Mouse (Mus musculus) midbrain, postnatal 0 days (tissue): ENCODE results near the gene Kcnk4. TPM values are rescaled to one million over a fixed set of nuclear protein-coding genes. Genes with fewer than 3 reads are reported as not detected.

Experiments used
- ATAC-seq: fragments of 200-750 bp; cut with Nextera tagmentation; 2 replicates; pipeline ENCODE4 v1.8.0; 2017; ENCODE audit warnings: moderate number of reproducible peaks, mild to moderate bottlenecking, moderate TSS enrichment, moderate library complexity; ENCODE audit not compliant: low FRiP score
- DNase-seq: peaks from one replicate; pipeline ENCODE4 v3.0.0-alpha.2; 2015; ENCODE audit warnings: low spot score
- H3K27ac ChIP-seq: fragments of 300-500 bp; sonication (generic); 2 replicates; pipeline ENCODE4 v1.5.1; 2014; ENCODE audit warnings: low read depth, mild to moderate bottlenecking, low read length, mixed read lengths
- H3K27me3 ChIP-seq: fragments of 300-500 bp; sonication (generic); 2 replicates; pipeline ENCODE4 v1.6.1; 2014; ENCODE audit warnings: low read length, control low read depth, mixed read lengths; ENCODE audit not compliant: insufficient read depth
- H3K36me3 ChIP-seq: fragments of 300-500 bp; sonication (generic); 2 replicates; pipeline ENCODE4 v1.6.1; 2014; ENCODE audit warnings: low read length, control low read depth, mixed read lengths; ENCODE audit not compliant: insufficient read depth
- H3K4me1 ChIP-seq: fragments of 300-500 bp; sonication (generic); 2 replicates; pipeline ENCODE4 v1.6.1; 2014; ENCODE audit warnings: mild to moderate bottlenecking, control low read depth, antibody characterized with exemption, low read length, mixed read lengths; ENCODE audit not compliant: insufficient read depth
- H3K4me2 ChIP-seq: fragments of 300-500 bp; sonication (generic); 2 replicates; pipeline ENCODE4 v1.6.1; 2014; ENCODE audit warnings: low read depth, mild to moderate bottlenecking, low read length, mixed read lengths; ENCODE audit not compliant: poor library complexity, severe bottlenecking
- H3K4me3 ChIP-seq: fragments of 300-500 bp; sonication (generic); 2 replicates; pipeline ENCODE4 v1.5.1; 2014; ENCODE audit warnings: low read depth, mild to moderate bottlenecking, low read length, moderate library complexity
- H3K9ac ChIP-seq: fragments of 300-500 bp; sonication (generic); replicated peaks from 2 replicates; pipeline ENCODE4 v1.6.1; 2014; ENCODE audit warnings: mild to moderate bottlenecking, low read length, moderate library complexity, mixed read lengths; ENCODE audit not compliant: poor library complexity, severe bottlenecking
- H3K9me3 ChIP-seq: fragments of 300-500 bp; sonication (generic); 2 replicates; pipeline ENCODE4 v1.6.1; 2016; ENCODE audit warnings: low read length, control low read depth
- CTCF ChIP-seq: IDR thresholded peaks from 2 replicates; pipeline ENCODE4 v1.5.1; 2016; ENCODE audit warnings: antibody characterized with exemption, mild to moderate bottlenecking
- WGBS: fragments of 180-500 bp; shearing (Covaris S2); extraction: QIAGEN DNeasy Blood & Tissue Kit; methylation state at CpG from one replicate; pipeline ENCODE4 v1.1.7; 2014; 5-methylcytosine and 5-hydroxymethylcytosine counted together
- microRNA-seq: library from miRNA; unstranded; fragments of <30 nt; microRNA quantifications from one replicate; pipeline ENCODE4, GENCODE M21; 2016; ENCODE audit warnings: borderline number of aligned reads
- polyA plus RNA-seq: library from polyadenylated mRNA; unstranded; fragments of >200 nt; fragmentation: Nextera tagmentation; extraction: Ambion mirVana; gene quantifications from 2 replicates; pipeline ENCODE4 v1.2.1, GENCODE M21; 2015
- total RNA-seq: library from RNA; depleted of rRNA; stranded (reverse); fragments of >200 nt; gene quantifications from 2 replicates; pipeline ENCODE4 v1.2.3, GENCODE M21; 2014; rRNA removed

The Kcnk4 gene
- total and polyA plus RNA-seq, 2 experiments from 2014 or later: 13.6 to 18.0 TPM

- Histone ChIP-seq H3K27me3 (0 out of 2 replicates have a peak, but pooled peaks cover 3% of the 10 kb centered on the region), H3K9me3 (peaks cover 6% of the 10 kb centered on the region; the same call in 1 of the 2 replicates), H3K4me1 (no peaks in the 10 kb centered on the region), H3K4me2 (no peak overlapping the region), H3K27ac (no peak overlapping the region), H3K9ac (no peak overlapping the region), H3K36me3 (no peaks in the 10 kb centered on the region), H3K4me3 (no peak overlapping the region)
- no peak for DNase-seq
- ATAC-seq: no peak
- 94% methylated on average over 14 of the region's 14 CpGs for WGBS
- no peak for TF ChIP-seq CTCF
These were observed 40.4 kb downstream of the Kcnk4 start for GRCm38 (mm10) chr19:6893731-6894451.

GRCm38 (mm10) chr19:6892512-6892911 is 41.8 kb downstream of the Kcnk4 start:
- H3K27me3 ChIP-seq: no peaks in the 10 kb centered on the region
- ATAC-seq (no peak), DNase-seq (no peak)
- H3K9ac ChIP-seq: no peak overlapping the region
- no peak overlapping the region for H3K4me3 ChIP-seq
- no peaks in the 10 kb centered on the region for H3K4me1 ChIP-seq
- WGBS: 77% methylated on average over 4 of the region's 4 CpGs
- H3K27ac ChIP-seq: no peak overlapping the region
- H3K9me3 ChIP-seq: peaks cover 6% of the 10 kb centered on the region; the same call in 1 of the 2 replicates
- H3K36me3 ChIP-seq: no peaks in the 10 kb centered on the region
- TF ChIP-seq CTCF: no peak
- H3K4me2 ChIP-seq: no peak overlapping the region

- ATAC-seq: no peak
These were observed 56.4 kb downstream of the Kcnk4 start for GRCm38 (mm10) chr19:6877965-6878364.

GRCm38 (mm10) chr19:6876799-6877198 is 57.5 kb downstream of the Kcnk4 start:
- no peak overlapping the region for H3K27ac ChIP-seq
- no peak overlapping the region for H3K9ac ChIP-seq
- no peaks in the 10 kb centered on the region for H3K27me3 ChIP-seq
- ATAC-seq (no peak), DNase-seq (no peak)
- no peaks in the 10 kb centered on the region for H3K4me1 ChIP-seq
- H3K4me2 ChIP-seq: no peak overlapping the region
- H3K9me3 ChIP-seq: peaks cover 3% of the 10 kb centered on the region; the same call in 1 of the 2 replicates
- TF ChIP-seq CTCF: no peak
- no peaks in the 10 kb centered on the region for H3K36me3 ChIP-seq
- H3K4me3 ChIP-seq: no peak overlapping the region

More at GRCm38 (mm10) chr19:6877965-6878364, 56.4 kb downstream of the Kcnk4 start:
- no peak overlapping the region for H3K27ac ChIP-seq
- H3K4me3 ChIP-seq: no peak overlapping the region
- no peaks in the 10 kb centered on the region for H3K27me3 ChIP-seq
- TF ChIP-seq CTCF: no peak
- no peaks in the 10 kb centered on the region for H3K4me1 ChIP-seq
- H3K9ac ChIP-seq: no peak overlapping the region
- H3K36me3 ChIP-seq: no peaks in the 10 kb centered on the region
- H3K4me2 ChIP-seq: no peak overlapping the region
- WGBS: 90% methylated on average over 4 of the region's 4 CpGs
- no peak for DNase-seq
- H3K9me3 ChIP-seq: peaks cover 3% of the 10 kb centered on the region; the same call in 1 of the 2 replicates

GRCm38 (mm10) chr19:6875834-6876233 is 58.5 kb downstream of the Kcnk4 start:
- ATAC-seq: no peak
- DNase-seq: no peak
- WGBS: 90% methylated on average over 6 of the region's 6 CpGs
- no peak overlapping the region for H3K4me3 ChIP-seq
- no peak for TF ChIP-seq CTCF
- no peaks in the 10 kb centered on the region for H3K4me1 ChIP-seq
- no peak overlapping the region for H3K4me2 ChIP-seq
- peaks cover 3% of the 10 kb centered on the region; the same call in 1 of the 2 replicates for H3K9me3 ChIP-seq
- no peaks in the 10 kb centered on the region for H3K27me3 ChIP-seq
- no peak overlapping the region for H3K27ac ChIP-seq
- H3K9ac ChIP-seq: no peak overlapping the region
- H3K36me3 ChIP-seq: no peaks in the 10 kb centered on the region

GRCm38 (mm10) chr19:6874257-6874656 is 60.1 kb downstream of the Kcnk4 start:
- Histone ChIP-seq H3K9me3 (no peaks in the 10 kb centered on the region), H3K4me1 (no peaks in the 10 kb centered on the region), H3K9ac (no peak overlapping the region), H3K27ac (no peak overlapping the region), H3K27me3 (no peaks in the 10 kb centered on the region), H3K36me3 (no peaks in the 10 kb centered on the region), H3K4me3 (no peak overlapping the region), H3K4me2 (no peak overlapping the region)
- no peak for TF ChIP-seq CTCF
- ATAC-seq: no peak
- 95% methylated on average over 1 of the region's 1 CpGs for WGBS
- DNase-seq: no peak

Small RNA genes within 50 kb of the gene (microRNA-seq; reads per million reads assigned to microRNA genes)
- gene Mir6990: 1.7 reads per million

Other genes starting within 250 kb of the Kcnk4 start
- 20.6 and 31.1 TPM in 2 replicates for gene Rps6ka4, start 93.9 kb downstream of the Kcnk4 start, total RNA-seq
- 18.5 and 19.1 TPM in 2 replicates for gene Rps6ka4, start 93.9 kb downstream of the Kcnk4 start, polyA plus RNA-seq
- gene Ccdc88b, start 76.3 kb downstream of the Kcnk4 start, total RNA-seq: 1.0 and 1.9 TPM in 2 replicates
- gene Ccdc88b, start 76.3 kb downstream of the Kcnk4 start, polyA plus RNA-seq: 0.86 and 1.8 TPM in 2 replicates
- gene Trmt112, start 24.8 kb downstream of the Kcnk4 start, total RNA-seq: 80.6 and 85.4 TPM in 2 replicates
- gene Trmt112, start 24.8 kb downstream of the Kcnk4 start, polyA plus RNA-seq: 110 and 118 TPM in 2 replicates
- 211 and 223 TPM in 2 replicates for gene Prdx5, start 24.4 kb downstream of the Kcnk4 start, total RNA-seq
- 491 and 528 TPM in 2 replicates for gene Prdx5, start 24.4 kb downstream of the Kcnk4 start, polyA plus RNA-seq
- 31.6 and 40.7 TPM in 2 replicates for gene Esrra, start 12.7 kb downstream of the Kcnk4 start, total RNA-seq
- 7.2 and 7.3 TPM in 2 replicates for gene Esrra, start 12.7 kb downstream of the Kcnk4 start, polyA plus RNA-seq
- gene Catsperz, start 9.1 kb downstream of the Kcnk4 start, total RNA-seq: 0.52 and 1.1 TPM in 2 replicates
- gene Catsperz, start 9.1 kb downstream of the Kcnk4 start, polyA plus RNA-seq: 2.1 and 3.0 TPM in 2 replicates
- 50.3 and 55.9 TPM in 2 replicates for gene Bad, start 7.3 kb upstream of the Kcnk4 start, total RNA-seq
- 91.6 and 104 TPM in 2 replicates for gene Bad, start 7.3 kb upstream of the Kcnk4 start, polyA plus RNA-seq
- gene Gpr137, start 8.0 kb upstream of the Kcnk4 start, total RNA-seq: 88.5 and 101 TPM in 2 replicates
- gene Gpr137, start 8.0 kb upstream of the Kcnk4 start, polyA plus RNA-seq: 77.6 and 78.8 TPM in 2 replicates
- gene Ppp1r14b, start 40.5 kb upstream of the Kcnk4 start, total RNA-seq: 137 and 150 TPM in 2 replicates
- gene Ppp1r14b, start 40.5 kb upstream of the Kcnk4 start, polyA plus RNA-seq: 143 and 144 TPM in 2 replicates
- 14.7 and 16.6 TPM in 2 replicates for gene Plcb3, start 42.0 kb upstream of the Kcnk4 start, total RNA-seq
- gene Plcb3, start 42.0 kb upstream of the Kcnk4 start, polyA plus RNA-seq: 9.5 and 9.8 TPM in 2 replicates
- 24.9 and 29.3 TPM in 2 replicates for gene Fkbp2, start 46.0 kb upstream of the Kcnk4 start, total RNA-seq
- gene Fkbp2, start 46.0 kb upstream of the Kcnk4 start, polyA plus RNA-seq: 149 and 155 TPM in 2 replicates
- 33.1 and 44.4 TPM in 2 replicates for gene Vegfb, start 53.1 kb upstream of the Kcnk4 start, total RNA-seq
- gene Vegfb, start 53.1 kb upstream of the Kcnk4 start, polyA plus RNA-seq: 77.7 and 83.2 TPM in 2 replicates
- 14.9 and 31.2 TPM in 2 replicates for gene Dnajc4, start 58.1 kb upstream of the Kcnk4 start, total RNA-seq
- 21.6 and 25.7 TPM in 2 replicates for gene Dnajc4, start 58.1 kb upstream of the Kcnk4 start, polyA plus RNA-seq
- 12.8 and 19.6 TPM in 2 replicates for gene Nudt22, start 61.6 kb upstream of the Kcnk4 start, total RNA-seq
- gene Nudt22, start 61.6 kb upstream of the Kcnk4 start, polyA plus RNA-seq: 17.8 and 22.0 TPM in 2 replicates
- gene Trpt1, start 61.6 kb upstream of the Kcnk4 start, total RNA-seq: 19.6 and 28.1 TPM in 2 replicates
- gene Trpt1, start 61.6 kb upstream of the Kcnk4 start, polyA plus RNA-seq: 19.8 and 23.4 TPM in 2 replicates
- 5.6 and 6.2 TPM in 2 replicates for gene Fermt3, start 85.0 kb upstream of the Kcnk4 start, total RNA-seq
- 3.0 and 3.4 TPM in 2 replicates for gene Fermt3, start 85.0 kb upstream of the Kcnk4 start, polyA plus RNA-seq
- 97.0 and 101 TPM in 2 replicates for gene Stip1, start 105.5 kb upstream of the Kcnk4 start, total RNA-seq
- gene Stip1, start 105.5 kb upstream of the Kcnk4 start, polyA plus RNA-seq: 142 and 147 TPM in 2 replicates
- gene Macrod1, start 122.3 kb upstream of the Kcnk4 start, total RNA-seq: 1.4 and 5.1 TPM in 2 replicates
- 5.9 and 6.2 TPM in 2 replicates for gene Macrod1, start 122.3 kb upstream of the Kcnk4 start, polyA plus RNA-seq
- gene Flrt1, start 171.2 kb upstream of the Kcnk4 start, total RNA-seq: 9.9 and 11.4 TPM in 2 replicates
- 9.8 and 11.9 TPM in 2 replicates for gene Flrt1, start 171.2 kb upstream of the Kcnk4 start, polyA plus RNA-seq